Mouse (Mus musculus) heart, adult 11 months (tissue): ENCODE results near the gene Prkca.

Experiments used
- DNase-seq: peaks from one replicate; pipeline ENCODE4 v3.0.0; 2022

Gene Prkca

DNA sequence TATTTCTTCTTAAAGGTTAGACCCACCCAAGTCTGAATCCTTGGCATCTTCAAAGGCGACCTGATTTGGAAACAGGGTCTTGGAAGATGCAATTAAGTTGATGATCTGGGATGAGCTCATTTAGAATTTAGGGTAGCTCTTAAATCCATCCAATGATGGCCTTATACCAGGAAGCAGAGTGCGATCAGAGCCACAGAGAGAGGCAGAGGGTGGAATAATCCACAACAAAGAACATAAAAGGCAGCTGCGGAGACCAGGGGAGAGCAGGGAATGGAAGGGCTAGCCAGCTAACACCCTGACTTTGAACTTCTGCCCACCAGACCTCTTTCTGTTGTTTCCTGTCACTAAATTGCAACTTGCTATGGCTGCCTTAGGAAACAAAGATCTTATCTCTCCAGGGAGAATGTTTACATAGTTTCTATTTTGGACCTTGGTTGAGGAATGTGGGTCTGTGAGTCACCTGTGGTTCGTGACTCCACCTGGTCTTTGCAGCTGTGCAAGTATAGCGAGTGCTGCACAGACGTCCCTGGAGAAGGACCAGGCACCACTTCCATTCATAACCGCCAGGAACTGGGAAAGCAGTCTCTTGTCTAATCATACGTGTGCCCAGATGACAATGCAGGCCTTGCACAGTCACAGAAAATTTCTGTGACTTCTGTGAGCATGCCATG is 242.3 kb downstream of the Prkca start:
- DNase-seq = peak; percentile 82

GRCm38 (mm10) chr11:108098306-108098705 is 245.4 kb downstream of the Prkca start:
- DNase-seq = peak; percentile 68

DNA sequence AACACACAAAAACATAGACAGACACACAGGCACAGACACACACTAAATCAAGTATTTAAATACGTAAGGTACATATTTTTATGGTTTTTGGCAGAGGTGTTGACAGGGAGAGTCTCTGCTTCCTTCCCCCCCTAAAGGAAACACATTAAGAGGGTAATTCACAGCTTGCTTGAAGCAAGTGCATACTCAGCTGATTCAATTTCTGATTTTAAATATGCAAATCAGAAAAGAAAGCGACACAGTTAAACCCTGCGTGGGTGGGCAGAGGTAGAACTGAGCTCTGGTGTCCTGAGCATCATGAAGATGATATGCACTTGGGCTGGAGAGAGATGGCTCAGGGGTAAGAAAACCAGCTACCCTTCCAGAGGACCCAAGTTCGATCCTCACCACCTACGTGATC is 248.9 kb downstream of the Prkca start:
- DNase-seq = peak; percentile 53

DNA sequence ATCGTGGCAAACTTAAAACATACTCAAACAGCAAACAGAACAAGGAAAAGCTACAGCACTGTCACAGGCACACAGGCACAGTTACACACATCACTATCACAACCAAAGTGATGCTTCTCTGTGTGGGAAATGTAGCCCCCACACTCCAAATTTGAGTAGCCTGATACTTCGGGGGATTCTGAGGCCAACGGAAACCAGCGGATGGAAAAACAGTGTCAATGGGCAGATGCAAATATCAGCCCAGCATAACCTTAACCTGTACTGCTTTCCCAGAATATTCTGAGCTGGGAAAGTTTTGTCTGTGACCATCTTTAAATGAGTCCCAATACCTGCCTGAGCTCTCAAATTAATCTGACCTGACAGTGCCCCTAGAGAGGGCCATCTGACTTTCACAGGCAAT is 250.5 kb downstream of the Prkca start:
- DNase-seq = peak; percentile 56

GRCm38 (mm10) chr11:108091238-108091637 is 252.5 kb downstream of the Prkca start:
- DNase-seq = no peak

- DNase-seq = peak; percentile 79
Observed at GRCm38 (mm10) chr11:108090706-108091105, 253.0 kb downstream of the Prkca start.

DNA sequence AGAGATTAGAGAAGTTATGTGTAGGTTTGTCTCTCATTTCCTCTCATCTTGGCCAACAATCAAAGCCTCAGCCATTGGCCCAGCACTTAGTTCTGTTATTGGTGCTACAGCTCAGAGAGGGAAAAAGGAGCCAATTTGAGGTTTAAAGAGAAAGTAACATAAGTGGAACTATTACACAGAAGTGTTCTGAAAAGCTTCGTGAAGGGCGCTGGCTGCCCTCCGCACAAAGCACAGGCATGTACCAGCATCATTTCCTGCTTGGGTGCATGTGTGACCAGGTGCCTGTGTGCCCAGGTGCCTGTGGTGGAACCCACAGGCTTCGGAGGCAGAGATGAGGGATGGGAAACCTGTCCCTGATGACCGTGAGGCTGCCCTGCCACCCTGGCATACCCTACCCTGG is 255.7 kb downstream of the Prkca start:
- DNase-seq = peak; percentile 82

- DNase-seq = peak; percentile 17
Observed at GRCm38 (mm10) chr11:108087105-108087700, 256.5 kb downstream of the Prkca start.

GRCm38 (mm10) chr11:108082673-108083072 is 261.1 kb downstream of the Prkca start:
- peak; percentile 70 for DNase-seq

DNA sequence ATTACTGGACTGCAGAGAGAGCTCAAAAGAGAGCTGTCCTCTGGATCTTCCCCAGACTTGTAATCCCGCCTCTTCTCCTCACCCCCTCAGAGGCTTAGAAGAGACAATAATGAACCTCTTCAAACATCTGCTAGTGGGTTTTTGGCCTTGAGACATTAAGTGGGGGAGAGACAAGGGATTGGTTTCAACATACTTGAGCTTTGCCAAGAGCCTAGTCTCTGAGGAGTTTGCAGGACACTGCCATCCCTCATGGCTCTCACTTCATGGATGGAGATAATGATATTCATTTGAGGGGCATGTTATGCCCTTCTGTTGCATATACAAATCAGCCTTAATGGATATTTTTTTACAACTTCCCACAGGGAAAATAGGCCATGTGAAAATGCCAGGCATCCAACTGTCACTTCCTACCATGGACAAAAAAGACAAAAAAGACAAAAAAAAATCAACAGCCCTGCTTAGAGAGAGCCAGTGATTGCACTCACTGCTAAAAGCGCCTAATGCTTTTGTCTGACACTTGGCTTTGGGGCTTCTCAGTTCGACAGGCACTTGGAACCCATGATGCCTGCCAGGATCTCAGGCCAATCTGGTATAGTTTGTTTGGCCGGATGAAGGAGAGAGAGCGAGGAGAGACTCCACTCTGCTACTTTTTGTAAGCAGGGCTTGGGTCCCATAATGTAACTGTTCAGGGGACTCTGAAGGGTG is 263.6 kb downstream of the Prkca start:
- DNase-seq = peak; percentile 93

DNA sequence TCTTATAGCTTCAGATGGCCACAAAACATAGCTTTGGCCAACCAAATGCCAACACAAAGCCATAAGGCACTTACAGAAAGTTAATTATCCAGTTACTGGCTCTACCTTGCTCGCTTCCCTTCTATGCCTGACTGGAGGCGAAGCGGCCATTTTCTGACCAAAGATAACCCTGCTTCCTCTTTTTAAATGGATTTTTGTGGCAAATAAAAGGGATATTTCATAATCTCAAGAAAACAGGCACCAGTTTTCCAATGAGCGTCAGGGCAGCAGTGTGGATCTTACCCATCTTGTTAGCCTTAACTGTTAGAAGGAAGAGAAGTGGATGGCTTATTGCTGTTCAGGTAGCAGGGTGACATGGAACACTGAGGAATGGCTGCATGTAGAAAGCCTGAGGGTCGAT is 264.3 kb downstream of the Prkca start:
- peak; percentile 73 for DNase-seq

GRCm38 (mm10) chr11:108077514-108077913 is 266.2 kb downstream of the Prkca start:
- peak; percentile 8 for DNase-seq

GRCm38 (mm10) chr11:108072606-108073243 is 271.0 kb downstream of the Prkca start:
- peak; percentile 88 for DNase-seq

- peak; percentile 80 for DNase-seq
Observed at GRCm38 (mm10) chr11:108071230-108071629, 272.5 kb downstream of the Prkca start.

- peak; percentile 60 for DNase-seq
Observed at GRCm38 (mm10) chr11:108070038-108070437, 273.7 kb downstream of the Prkca start.

GRCm38 (mm10) chr11:108068430-108068829 is 275.3 kb downstream of the Prkca start:
- DNase-seq = no peak

DNA sequence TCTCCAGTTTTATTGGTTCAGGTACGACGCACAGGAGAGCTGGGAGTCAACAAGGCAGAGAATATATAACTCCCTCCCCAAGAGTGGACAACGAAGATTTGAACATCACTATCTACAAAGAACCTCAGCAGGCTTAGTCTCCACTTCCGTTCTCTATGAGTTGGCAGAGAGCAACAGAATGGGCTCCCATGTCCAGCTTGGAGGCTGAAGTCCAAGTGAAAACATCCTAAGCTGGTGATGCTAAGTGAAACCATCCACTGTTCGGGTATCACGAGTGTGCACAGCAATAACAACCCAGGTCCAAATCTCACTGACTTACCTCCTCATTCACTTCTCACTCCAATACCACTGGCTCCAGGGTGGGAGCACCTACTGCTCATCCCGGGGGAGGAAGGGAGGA is 276.6 kb downstream of the Prkca start:
- DNase-seq = peak; percentile 78

GRCm38 (mm10) chr11:108064401-108064800 is 279.3 kb downstream of the Prkca start:
- peak; percentile 92 for DNase-seq

- DNase-seq = peak; percentile 87
Observed at GRCm38 (mm10) chr11:108063096-108063495, 280.6 kb downstream of the Prkca start.

DNA sequence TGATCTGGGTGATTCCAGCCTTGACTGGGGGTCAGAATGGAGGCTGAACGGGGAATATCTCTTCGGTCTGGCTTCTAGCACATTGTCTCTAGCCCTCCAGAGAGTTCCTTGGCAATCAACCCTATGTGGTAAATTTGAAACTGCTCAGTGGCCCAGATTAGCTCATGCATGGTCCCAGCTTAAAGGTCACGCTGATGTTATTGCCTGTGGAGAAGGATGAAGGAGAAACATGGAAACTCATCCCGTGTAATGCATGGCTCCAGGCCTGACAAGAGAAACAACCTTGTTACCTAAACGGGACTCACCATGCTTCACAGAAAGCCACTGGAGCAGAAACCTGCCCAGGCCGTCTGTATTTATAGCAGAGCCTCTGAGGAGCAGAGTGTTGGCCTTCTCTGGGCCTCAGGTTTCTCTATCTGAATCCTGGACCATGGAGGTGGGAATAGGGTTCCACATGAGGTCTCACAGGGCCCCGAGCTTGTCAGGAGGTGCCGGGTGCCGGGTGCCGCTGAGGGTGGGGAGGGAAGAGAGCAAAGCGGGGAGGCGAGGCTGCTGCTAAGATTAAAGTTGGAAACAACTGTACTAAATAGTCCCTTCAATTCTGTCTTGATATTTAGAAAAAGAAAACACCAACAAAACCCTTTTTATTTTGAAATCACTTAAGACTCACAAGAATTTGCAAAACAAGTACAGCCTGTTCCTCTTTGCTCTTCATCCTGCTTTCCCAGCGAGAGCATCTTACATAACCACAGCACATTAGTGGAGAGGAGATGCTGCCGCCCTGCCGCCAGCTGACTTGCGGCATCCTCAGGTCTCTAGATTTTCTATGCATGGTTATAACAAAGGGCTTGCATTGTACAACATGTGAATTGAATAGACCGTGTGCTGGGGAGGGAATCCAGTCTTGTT is 281.9 kb downstream of the Prkca start:
- DNase-seq = peak; percentile 97

- peak; percentile 70 for DNase-seq
Observed at GRCm38 (mm10) chr11:108057138-108057537, 286.6 kb downstream of the Prkca start.

DNA sequence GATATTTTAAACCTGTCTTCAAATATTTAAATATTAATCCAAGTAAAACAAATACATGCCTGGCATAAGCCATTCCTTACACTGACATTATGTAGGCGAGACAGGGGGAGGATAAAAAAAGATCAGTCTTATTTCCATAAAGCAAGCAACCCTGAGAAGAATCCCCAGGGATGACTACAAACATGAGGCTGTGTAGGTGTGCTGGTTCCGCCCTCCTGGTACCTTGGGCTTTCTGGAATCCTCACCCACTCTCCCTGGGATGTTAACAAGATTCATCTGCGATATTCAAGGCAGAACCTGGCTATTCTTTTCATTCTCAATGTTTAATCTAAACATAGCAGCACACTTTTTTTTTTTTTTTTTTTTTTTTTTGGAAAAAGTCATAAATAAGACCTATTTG is 289.1 kb downstream of the Prkca start:
- peak; percentile 25 for DNase-seq
